Mouse (Mus musculus) limb, embryonic 13.5 days (tissue): Measurements from ENCODE around the gene Rexo5. TPM values are rescaled to one million over a fixed set of nuclear protein-coding genes. Genes with fewer than 3 reads are reported as not detected.

Experiments used
- ATAC-seq: fragments of 200-750 bp; cut with Nextera tagmentation; 2 replicates; pipeline ENCODE4 v1.8.0; 2017; ENCODE audit warnings: low read depth, moderate number of reproducible peaks, moderate TSS enrichment; ENCODE audit not compliant: low FRiP score
- H3K27ac ChIP-seq: fragments of 300-500 bp; sonication (generic); 2 replicates; pipeline ENCODE4 v1.5.1; 2015; ENCODE audit warnings: inconsistent platforms, mild to moderate bottlenecking, moderate library complexity
- H3K27me3 ChIP-seq: fragments of 300-500 bp; sonication (generic); 2 replicates; pipeline ENCODE4 v1.6.1; 2015; ENCODE audit warnings: mild to moderate bottlenecking, inconsistent platforms
- H3K36me3 ChIP-seq: fragments of 300-500 bp; sonication (generic); 2 replicates; pipeline ENCODE4 v1.6.1; 2015; ENCODE audit warnings: inconsistent platforms, mild to moderate bottlenecking, moderate library complexity
- H3K4me1 ChIP-seq: fragments of 300-500 bp; sonication (generic); 2 replicates; pipeline ENCODE4 v1.6.1; 2015; ENCODE audit warnings: inconsistent platforms
- H3K4me2 ChIP-seq: fragments of 300-500 bp; sonication (generic); replicated peaks from 2 replicates; pipeline ENCODE4 v1.6.1; 2015; ENCODE audit warnings: inconsistent platforms, mild to moderate bottlenecking, moderate library complexity
- H3K4me3 ChIP-seq: fragments of 300-500 bp; sonication (generic); 2 replicates; pipeline ENCODE4 v1.5.1; 2015; ENCODE audit warnings: moderate library complexity, mild to moderate bottlenecking, inconsistent platforms
- H3K9ac ChIP-seq: fragments of 300-500 bp; sonication (generic); 2 replicates; pipeline ENCODE4 v1.6.1; 2015; ENCODE audit warnings: mild to moderate bottlenecking, inconsistent platforms
- H3K9me3 ChIP-seq: fragments of 300-500 bp; sonication (generic); 2 replicates; pipeline ENCODE4 v1.6.1; 2016; ENCODE audit warnings: inconsistent platforms
- WGBS: fragments of 180-500 bp; shearing (Covaris S2); methylation state at CpG from one replicate; pipeline ENCODE4 v1.1.7; 2015; 5-methylcytosine and 5-hydroxymethylcytosine counted together
- polyA plus RNA-seq: library from polyadenylated mRNA; unstranded; fragments of >200 nt; fragmentation: Nextera tagmentation; extraction: Ambion mirVana; gene quantifications from 2 replicates; pipeline ENCODE4 v1.2.1, GENCODE M21; 2015

Gene Rexo5
- polyA plus RNA-seq, 1 experiment from 2014 or later = 24.8 TPM

- Histone ChIP-seq H3K27ac (no peak overlapping the region), H3K9me3 (no peaks in the 10 kb centered on the region), H3K27me3 (no peaks in the 10 kb centered on the region), H3K4me2 (no peak overlapping the region), H3K36me3 (peaks cover 17% of the 10 kb centered on the region), H3K4me3 (no peak overlapping the region), H3K4me1 (peaks cover 13% of the 10 kb centered on the region), H3K9ac (no peak overlapping the region)
- 69% methylated on average over 1 of the region's 1 CpGs for WGBS
- ATAC-seq = no peak
These were observed 72.3 kb downstream of the Rexo5 start for GRCm38 (mm10) chr7:119866136-119866535.

DNA sequence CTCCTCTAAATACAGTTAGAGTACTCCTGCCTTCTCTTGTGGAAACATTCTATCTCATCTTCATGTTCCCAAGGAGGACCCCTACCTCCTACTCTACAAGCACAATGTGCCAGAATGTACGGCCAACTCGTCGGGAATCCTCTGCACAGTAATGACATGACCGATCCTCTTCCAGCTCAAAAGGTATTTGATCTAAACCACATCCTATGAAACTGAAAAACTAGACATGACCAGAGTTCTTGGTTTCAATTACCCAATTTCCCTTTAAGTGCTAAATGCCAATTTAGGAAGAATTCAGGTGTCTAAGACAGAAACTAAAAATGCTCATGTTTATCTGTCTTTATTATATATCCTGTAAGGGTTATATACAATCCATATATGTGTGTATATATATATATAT lies 78.4 kb downstream of the Rexo5 start:
- no peak overlapping the region for H3K9ac ChIP-seq
- WGBS = 91% methylated on average over 4 of the region's 4 CpGs
- no peak overlapping the region for H3K27ac ChIP-seq
- no peaks in the 10 kb centered on the region for H3K4me1 ChIP-seq
- H3K4me2 ChIP-seq = no peak overlapping the region
- peaks cover 7% of the 10 kb centered on the region for H3K36me3 ChIP-seq
- no peak overlapping the region for H3K4me3 ChIP-seq
- H3K27me3 ChIP-seq = no peaks in the 10 kb centered on the region
- no peak for ATAC-seq
- H3K9me3 ChIP-seq = no peaks in the 10 kb centered on the region

GRCm38 (mm10) chr7:119873050-119873449 lies 79.2 kb downstream of the Rexo5 start:
- Histone ChIP-seq H3K27me3 (no peaks in the 10 kb centered on the region), H3K9ac (no peak overlapping the region), H3K36me3 (peaks cover 7% of the 10 kb centered on the region), H3K4me2 (no peak overlapping the region), H3K9me3 (no peaks in the 10 kb centered on the region), H3K4me3 (no peak overlapping the region), H3K27ac (no peak overlapping the region), H3K4me1 (no peaks in the 10 kb centered on the region)
- 61% methylated on average over 2 of the region's 2 CpGs for WGBS
- no peak for ATAC-seq

GRCm38 (mm10) chr7:119875776-119876440 lies 82.1 kb downstream of the Rexo5 start:
- no peak overlapping the region for H3K27ac ChIP-seq
- no peaks in the 10 kb centered on the region for H3K9me3 ChIP-seq
- H3K4me2 ChIP-seq = no peak overlapping the region
- no peak overlapping the region for H3K4me3 ChIP-seq
- H3K9ac ChIP-seq = no peak overlapping the region
- peaks cover 18% of the 10 kb centered on the region for H3K36me3 ChIP-seq
- WGBS = 59% methylated on average over 3 of the region's 3 CpGs
- no peaks in the 10 kb centered on the region for H3K4me1 ChIP-seq
- no peaks in the 10 kb centered on the region for H3K27me3 ChIP-seq
- no peak for ATAC-seq

GRCm38 (mm10) chr7:119879171-119879570 lies 85.4 kb downstream of the Rexo5 start:
- WGBS = 97% methylated on average over 4 of the region's 4 CpGs
- no peaks in the 10 kb centered on the region for H3K4me1 ChIP-seq
- H3K27ac ChIP-seq = no peak overlapping the region
- no peak overlapping the region for H3K4me2 ChIP-seq
- no peak for ATAC-seq
- peaks cover 15% of the 10 kb centered on the region for H3K36me3 ChIP-seq
- no peak overlapping the region for H3K9ac ChIP-seq
- no peaks in the 10 kb centered on the region for H3K27me3 ChIP-seq
- no peak overlapping the region for H3K4me3 ChIP-seq
- no peaks in the 10 kb centered on the region for H3K9me3 ChIP-seq

GRCm38 (mm10) chr7:119880345-119880744 lies 86.5 kb downstream of the Rexo5 start:
- H3K9me3 ChIP-seq = no peaks in the 10 kb centered on the region
- H3K36me3 ChIP-seq = peaks cover 15% of the 10 kb centered on the region
- no peak overlapping the region for H3K27ac ChIP-seq
- H3K4me1 ChIP-seq = no peaks in the 10 kb centered on the region
- no peak overlapping the region for H3K4me3 ChIP-seq
- H3K9ac ChIP-seq = no peak overlapping the region
- ATAC-seq = no peak
- no peaks in the 10 kb centered on the region for H3K27me3 ChIP-seq
- 88% methylated on average over 5 of the region's 5 CpGs for WGBS
- no peak overlapping the region for H3K4me2 ChIP-seq

DNA sequence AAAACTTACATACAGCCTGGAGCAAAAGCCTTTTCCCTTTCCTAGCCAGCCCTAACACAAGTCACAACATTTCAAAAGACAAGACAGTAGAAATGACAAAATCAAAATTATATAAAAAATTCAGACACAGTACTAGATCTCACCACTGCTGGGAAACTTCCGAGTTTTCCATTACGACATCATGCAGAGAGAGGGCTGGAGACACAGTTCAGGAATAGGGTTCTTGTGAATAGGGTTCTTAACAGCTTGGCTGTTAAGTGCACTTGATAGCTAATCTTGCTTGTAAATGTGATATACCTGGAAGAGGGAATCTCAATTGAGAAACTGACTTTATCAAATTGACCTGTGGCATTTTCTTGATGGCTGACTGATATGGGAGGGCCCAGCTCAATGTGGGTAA lies 87.4 kb downstream of the Rexo5 start:
- 91% methylated on average over 2 of the region's 2 CpGs for WGBS
- ATAC-seq = no peak
- H3K9me3 ChIP-seq = no peaks in the 10 kb centered on the region
- H3K4me1 ChIP-seq = no peaks in the 10 kb centered on the region
- H3K27me3 ChIP-seq = no peaks in the 10 kb centered on the region
- H3K27ac ChIP-seq = no peak overlapping the region
- H3K9ac ChIP-seq = no peak overlapping the region
- H3K36me3 ChIP-seq = peaks cover 15% of the 10 kb centered on the region
- H3K4me3 ChIP-seq = no peak overlapping the region
- H3K4me2 ChIP-seq = no peak overlapping the region

GRCm38 (mm10) chr7:119887887-119888286 lies 94.1 kb downstream of the Rexo5 start:
- no peak overlapping the region for H3K27ac ChIP-seq
- H3K4me3 ChIP-seq = no peak overlapping the region
- no peak overlapping the region for H3K9ac ChIP-seq
- no peak overlapping the region for H3K4me2 ChIP-seq
- 92% methylated on average over 4 of the region's 4 CpGs for WGBS
- no peaks in the 10 kb centered on the region for H3K9me3 ChIP-seq
- no peaks in the 10 kb centered on the region for H3K27me3 ChIP-seq
- no peak for ATAC-seq
- peaks cover 4% of the 10 kb centered on the region for H3K36me3 ChIP-seq
- H3K4me1 ChIP-seq = no peaks in the 10 kb centered on the region

GRCm38 (mm10) chr7:119892198-119892597 lies 98.4 kb downstream of the Rexo5 start:
- Histone ChIP-seq H3K36me3 (no peaks in the 10 kb centered on the region), H3K4me1 (peaks cover 25% of the 10 kb centered on the region), H3K4me3 (no peak overlapping the region), H3K9me3 (no peaks in the 10 kb centered on the region), H3K27ac (no peak overlapping the region), H3K4me2 (no peak overlapping the region), H3K9ac (no peak overlapping the region), H3K27me3 (no peaks in the 10 kb centered on the region)
- no peak for ATAC-seq
- WGBS = 65% methylated on average over 1 of the region's 1 CpGs

DNA sequence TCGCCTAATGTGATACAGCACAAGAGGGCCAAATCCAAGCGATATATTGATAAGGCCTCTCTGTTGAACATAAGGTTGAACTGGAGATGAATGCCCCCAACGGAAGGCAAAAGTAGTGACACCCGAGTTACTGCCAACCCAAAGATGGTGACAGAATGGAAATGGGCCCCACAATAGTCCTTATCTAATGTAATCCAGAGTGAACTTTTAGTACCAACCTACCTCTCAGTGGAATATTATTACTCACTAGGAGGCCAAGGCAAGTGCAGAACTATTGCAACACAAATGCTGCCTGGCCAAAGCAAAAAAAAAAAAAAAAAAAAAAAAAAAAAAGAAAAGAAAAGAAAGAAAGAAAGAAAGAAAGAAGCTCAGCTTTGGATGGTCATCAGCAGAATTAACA lies 98.9 kb downstream of the Rexo5 start:
- no peak overlapping the region for H3K9ac ChIP-seq
- no peaks in the 10 kb centered on the region for H3K9me3 ChIP-seq
- no peaks in the 10 kb centered on the region for H3K27me3 ChIP-seq
- no peak overlapping the region for H3K4me3 ChIP-seq
- WGBS = 90% methylated on average over 4 of the region's 4 CpGs
- H3K27ac ChIP-seq = no peak overlapping the region
- ATAC-seq = no peak
- peaks cover 25% of the 10 kb centered on the region for H3K4me1 ChIP-seq
- H3K4me2 ChIP-seq = no peak overlapping the region
- no peaks in the 10 kb centered on the region for H3K36me3 ChIP-seq

DNA sequence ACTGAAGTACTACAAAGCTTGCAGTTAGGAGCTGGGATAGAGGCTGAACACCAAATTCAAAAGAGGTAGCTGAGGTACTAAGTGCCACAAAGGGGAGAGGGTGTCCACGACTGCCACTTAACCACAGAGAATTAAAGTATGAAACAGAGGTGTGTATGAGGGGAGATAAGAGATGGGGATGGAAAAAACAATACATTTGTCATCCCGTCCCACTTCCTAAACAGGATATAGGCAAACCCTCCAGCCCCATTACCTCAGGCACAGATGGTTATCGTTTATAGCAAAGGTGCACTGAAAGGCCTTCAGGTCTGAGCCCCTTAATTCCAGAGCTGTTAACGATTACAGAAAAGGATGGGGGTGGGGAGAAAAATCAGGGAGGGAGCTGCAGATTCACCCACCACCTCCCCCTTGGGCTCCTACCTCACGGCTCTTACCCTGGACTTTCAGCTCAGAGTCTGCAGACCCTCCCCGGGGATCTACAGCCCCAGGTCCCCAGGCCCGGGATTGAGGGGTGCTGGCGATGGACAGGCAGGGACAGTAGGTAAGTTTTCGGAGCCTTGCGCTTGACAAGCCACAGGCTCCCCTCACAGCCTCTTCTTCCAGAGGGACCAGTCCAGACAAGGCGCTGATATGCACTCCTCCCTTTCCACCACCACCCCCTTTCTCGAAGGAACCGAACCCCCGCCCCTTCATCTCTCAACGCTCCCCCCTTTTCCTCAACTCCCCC lies 101.2 kb downstream of the Rexo5 start:
- no peak; the same call in 1 of the 2 replicates for ATAC-seq
- Histone ChIP-seq H3K4me2 (peak overlapping the region; percentile 75), H3K27ac (peak overlapping the region; percentile 96), H3K9me3 (no peaks in the 10 kb centered on the region), H3K9ac (peak overlapping the region; percentile 89), H3K27me3 (no peaks in the 10 kb centered on the region), H3K4me3 (peak overlapping the region; percentile 77), H3K36me3 (no peaks in the 10 kb centered on the region), H3K4me1 (peaks cover 25% of the 10 kb centered on the region)
- WGBS = 2% methylated on average over 15 of the region's 15 CpGs

DNA sequence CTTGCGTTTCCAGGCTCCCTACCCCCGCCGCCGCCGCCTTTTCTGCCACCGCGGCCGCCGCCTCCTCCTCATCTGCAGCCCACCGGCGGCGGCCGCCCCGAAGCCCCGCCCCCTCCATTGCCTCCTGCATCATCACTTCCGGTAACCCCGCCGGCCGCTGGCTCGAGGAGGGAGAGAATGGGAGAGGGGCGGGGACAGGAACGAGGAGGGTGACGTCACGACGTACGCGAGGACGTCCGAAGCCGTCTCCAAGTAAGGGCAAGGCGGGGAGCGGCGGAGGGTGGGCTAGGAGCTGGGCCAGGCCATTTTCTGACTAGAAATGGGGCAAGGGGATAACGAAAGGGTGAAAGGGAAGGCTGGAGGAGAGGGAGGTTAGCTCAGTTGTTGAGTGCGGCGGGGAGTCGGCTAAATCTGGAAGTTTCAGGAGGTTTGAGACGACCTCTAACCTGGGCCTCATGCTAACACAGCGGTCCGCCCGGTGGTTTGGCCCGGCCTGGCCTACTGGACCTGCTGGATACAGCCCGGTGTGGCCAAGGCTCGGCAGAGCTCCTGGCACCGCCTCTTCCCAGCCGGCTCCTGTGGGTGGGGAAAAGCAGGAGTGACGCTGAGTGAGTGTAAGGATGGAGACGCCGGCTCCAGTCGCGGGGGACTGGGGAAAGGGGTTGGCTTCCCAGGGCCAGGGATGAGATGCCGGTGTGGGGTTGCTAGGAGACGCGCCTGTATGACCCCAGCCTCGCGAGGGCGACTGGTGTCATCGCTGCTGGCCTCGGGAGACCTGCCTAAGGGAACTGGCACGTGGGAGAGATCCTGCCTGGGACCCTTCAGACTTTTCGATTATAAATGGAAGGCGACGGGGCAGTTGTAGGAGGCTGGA lies 102.1 kb downstream of the Rexo5 start, which contains the start of the genes Lyrm1 and Dcun1d3:
Gene Lyrm1 (plus strand): TSS at position 223 of the 874 bp plus-strand sequence.
Gene Dcun1d3 (minus strand): TSS at position 660 of the 874 bp plus-strand sequence.
- H3K4me2 ChIP-seq = peak within 1 kb of the TSS; percentile 77
- H3K4me3 ChIP-seq = peak within 1 kb of the TSS; percentile 77
- H3K27me3 ChIP-seq = no peaks in the 10 kb centered on the region
- peak within 1 kb of the TSS; percentile 89 for H3K9ac ChIP-seq
- H3K9me3 ChIP-seq = no peaks in the 10 kb centered on the region
- no peaks in the 10 kb centered on the region for H3K36me3 ChIP-seq
- peak within 1 kb of the TSS; percentile 96 for H3K27ac ChIP-seq
- WGBS = under 1% methylated on average over 61 of the region's 63 CpGs
- H3K4me1 ChIP-seq = peaks cover 25% of the 10 kb centered on the region
- ATAC-seq = peak; percentile 98
